Mouse (Mus musculus) fibroblast of lung, adult 2 months (primary cell): ENCODE data around the gene Exoc7.

Source experiments
- DNase-seq: peaks from one replicate; pipeline ENCODE4 v3.0.0-alpha.2; 2011; ENCODE audit warnings: low read depth

Gene Exoc7

GRCm38 (mm10) chr11:116312359-116312758 lies 5.3 kb upstream of the Exoc7 start:
- no peak for DNase-seq

- no peak for DNase-seq
Observed at GRCm38 (mm10) chr11:116311169-116311568, 4.1 kb upstream of the Exoc7 start.

- DNase-seq = no peak
Observed at GRCm38 (mm10) chr11:116309601-116310000, 2.6 kb upstream of the Exoc7 start.

GRCm38 (mm10) chr11:116307762-116308531 lies 914 bp upstream of the Exoc7 start:
- no peak for DNase-seq

- peak; percentile 81 for DNase-seq
Observed at GRCm38 (mm10) chr11:116306126-116306982, 679 bp downstream of the Exoc7 start.

GRCm38 (mm10) chr11:116305423-116305822 lies 1.6 kb downstream of the Exoc7 start:
- no peak for DNase-seq

GRCm38 (mm10) chr11:116298621-116299020 lies 8.4 kb downstream of the Exoc7 start:
- DNase-seq = no peak

- no peak for DNase-seq
Observed at GRCm38 (mm10) chr11:116298221-116298620, 8.8 kb downstream of the Exoc7 start.

GRCm38 (mm10) chr11:116297017-116297416 lies 10.0 kb downstream of the Exoc7 start:
- no peak for DNase-seq

GRCm38 (mm10) chr11:116296191-116296734 lies 10.8 kb downstream of the Exoc7 start:
- no peak for DNase-seq

- DNase-seq = peak; percentile 27
Observed at GRCm38 (mm10) chr11:116294319-116294718, 12.7 kb downstream of the Exoc7 start.

- DNase-seq = no peak
Observed at GRCm38 (mm10) chr11:116293538-116294137, 13.4 kb downstream of the Exoc7 start.

- no peak for DNase-seq
Observed at GRCm38 (mm10) chr11:116292401-116292800, 14.6 kb downstream of the Exoc7 start.

GRCm38 (mm10) chr11:116290556-116290955 lies 16.5 kb downstream of the Exoc7 start:
- DNase-seq = no peak

GRCm38 (mm10) chr11:116287351-116287750 lies 19.7 kb downstream of the Exoc7 start:
- no peak for DNase-seq

GRCm38 (mm10) chr11:116285770-116286191 lies 21.3 kb downstream of the Exoc7 start:
- no peak for DNase-seq

- no peak for DNase-seq
Observed at GRCm38 (mm10) chr11:116283982-116284381, 23.1 kb downstream of the Exoc7 start.

- no peak for DNase-seq
Observed at GRCm38 (mm10) chr11:116282912-116283521, 24.0 kb downstream of the Exoc7 start.

- DNase-seq = no peak
Observed at GRCm38 (mm10) chr11:116282089-116282488, 24.9 kb downstream of the Exoc7 start.

- no peak for DNase-seq
Observed at GRCm38 (mm10) chr11:116281671-116282070, 25.4 kb downstream of the Exoc7 start.

- no peak for DNase-seq
Observed at GRCm38 (mm10) chr11:116280751-116281663, 26.0 kb downstream of the Exoc7 start, which contains the start of gene Galr2. Gene Galr2, plus strand, starts transcription at chr11:116280939.
